Mouse (Mus musculus): ENCODE data around the gene 1110008L16Rik.
"Not testable (repeated sequence)": the region's sequence is repeated elsewhere in the genome, so short reads cannot be mapped to it uniquely, and the experiment has no call there.

The 1110008L16Rik gene

GRCm38 (mm10) chr12:55392733-55393577 is 93.6 kb downstream of the 1110008L16Rik start:
- DNase-seq (ENCODE audit: low read depth, low spot score) = no peak

DNA sequence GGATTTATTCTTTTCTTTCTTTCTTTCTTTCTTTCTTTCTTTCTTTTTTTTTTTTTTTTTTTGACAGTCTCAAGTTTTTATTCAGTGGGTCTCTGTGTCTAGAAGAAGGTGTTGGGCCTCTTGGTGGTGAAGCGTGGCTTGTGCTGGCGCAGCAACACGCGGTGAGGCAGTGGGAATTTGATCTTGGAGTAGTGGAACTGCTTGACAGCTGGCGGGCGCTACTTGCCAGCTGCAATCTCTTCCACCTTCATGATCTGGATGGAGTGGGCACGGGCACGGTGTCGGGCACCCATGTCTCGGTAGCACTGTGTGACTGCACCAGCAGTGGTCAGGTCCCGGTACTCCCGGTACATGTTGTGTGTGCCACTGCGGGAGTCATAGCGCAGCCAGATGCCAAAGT is 96.2 kb downstream of the 1110008L16Rik start:
- DNase-seq (ENCODE audit: low read depth, low spot score) = not testable (repeated sequence)

- DNase-seq (ENCODE audit: low read depth, low spot score) = no peak
Measured at GRCm38 (mm10) chr12:55396536-55396935, 97.2 kb downstream of the 1110008L16Rik start.

GRCm38 (mm10) chr12:55397544-55398239 is 98.3 kb downstream of the 1110008L16Rik start:
- no peak for DNase-seq (ENCODE audit: low read depth, low spot score)

DNA sequence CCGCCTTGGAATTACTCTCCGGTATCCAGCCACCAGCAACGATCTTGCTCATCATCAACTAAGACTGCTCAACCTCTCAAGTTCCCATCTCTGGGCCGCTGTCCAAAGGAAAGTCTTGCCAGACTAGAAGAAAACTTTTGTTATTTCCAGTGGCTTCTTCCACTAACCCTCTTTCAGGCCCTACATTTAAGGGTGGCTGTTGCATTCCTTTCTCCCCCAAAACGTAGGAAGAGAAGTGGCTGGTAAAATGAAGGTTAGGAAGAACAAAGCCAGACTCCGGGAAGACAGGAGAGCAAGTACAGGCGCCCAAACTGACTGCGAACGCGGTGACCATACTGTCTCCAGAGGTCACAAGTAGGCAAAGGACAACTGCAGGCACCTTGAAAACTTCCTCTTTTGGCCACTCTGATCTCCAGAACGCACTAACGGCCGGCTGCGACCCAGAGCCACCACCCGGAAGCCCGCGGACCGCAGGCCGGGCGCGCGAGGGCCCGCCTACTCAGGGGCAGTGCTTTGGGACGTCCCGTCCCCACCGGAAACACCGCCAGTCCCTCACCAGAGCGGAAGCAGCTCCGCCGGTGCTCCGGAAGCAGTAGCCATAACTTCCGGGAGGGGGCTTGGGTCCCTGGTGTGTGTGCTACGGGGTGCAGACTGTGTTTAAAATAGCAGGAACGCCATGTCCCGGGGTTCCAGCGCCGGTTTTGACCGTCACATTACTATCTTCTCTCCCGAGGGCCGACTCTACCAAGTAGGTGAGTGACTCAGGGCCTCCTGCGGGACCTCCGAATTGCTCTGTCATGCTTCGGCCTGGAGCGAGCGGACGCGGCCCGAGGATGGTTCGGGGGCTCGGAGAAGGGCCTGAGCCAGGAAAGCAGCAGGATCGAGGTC is 99.1 kb downstream of the 1110008L16Rik start:
- peak; percentile 88 for DNase-seq (ENCODE audit: low read depth, low spot score)

GRCm38 (mm10) chr12:55399128-55399677 is 99.8 kb downstream of the 1110008L16Rik start:
- DNase-seq (ENCODE audit: low read depth, low spot score) = no peak

DNA sequence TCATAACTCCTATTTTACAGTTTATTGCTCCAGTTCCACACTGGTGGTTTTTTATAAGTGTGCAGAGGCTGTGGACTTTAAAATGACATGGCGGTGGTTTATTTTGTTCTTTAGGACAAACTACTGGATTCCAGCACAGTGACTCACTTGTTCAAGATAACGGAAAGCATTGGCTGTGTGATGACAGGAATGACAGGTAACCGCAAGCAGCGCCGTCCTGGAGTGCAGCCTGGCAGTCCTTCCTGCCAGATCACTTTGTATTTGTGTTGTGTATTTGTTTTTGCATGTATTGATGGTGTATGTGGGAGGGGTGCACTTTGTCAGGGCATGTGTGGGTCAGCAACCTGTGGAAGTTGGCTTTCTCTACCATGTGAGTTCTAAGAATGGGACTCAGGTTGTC is 108.5 kb downstream of the 1110008L16Rik start:
- DNase-seq (ENCODE audit: low read depth, low spot score) = no peak

DNA sequence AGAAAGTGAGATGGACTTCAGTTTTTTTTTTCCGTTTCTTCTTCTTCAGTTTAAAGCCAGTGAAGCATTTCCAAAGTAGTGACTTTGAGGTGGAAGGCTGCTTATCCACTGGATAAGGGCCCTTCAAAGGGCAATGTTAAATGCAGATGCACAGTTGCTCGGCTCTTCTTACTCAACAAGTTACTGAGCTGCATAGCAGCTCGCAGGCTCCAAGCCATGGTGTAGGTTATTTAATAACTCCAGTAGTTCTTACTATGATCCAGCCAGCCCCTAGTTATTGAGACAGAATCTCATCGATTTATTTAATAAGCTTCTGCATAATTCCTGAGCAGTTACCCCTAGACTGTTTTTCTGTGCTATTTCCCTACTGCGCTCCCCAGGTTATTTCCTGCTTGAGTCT is 115.9 kb downstream of the 1110008L16Rik start:
- no peak for DNase-seq (ENCODE audit: low read depth, low spot score)

- no peak for DNase-seq (ENCODE audit: low read depth, low spot score)
Measured at GRCm38 (mm10) chr12:55415762-55416161, 116.4 kb downstream of the 1110008L16Rik start.

DNA sequence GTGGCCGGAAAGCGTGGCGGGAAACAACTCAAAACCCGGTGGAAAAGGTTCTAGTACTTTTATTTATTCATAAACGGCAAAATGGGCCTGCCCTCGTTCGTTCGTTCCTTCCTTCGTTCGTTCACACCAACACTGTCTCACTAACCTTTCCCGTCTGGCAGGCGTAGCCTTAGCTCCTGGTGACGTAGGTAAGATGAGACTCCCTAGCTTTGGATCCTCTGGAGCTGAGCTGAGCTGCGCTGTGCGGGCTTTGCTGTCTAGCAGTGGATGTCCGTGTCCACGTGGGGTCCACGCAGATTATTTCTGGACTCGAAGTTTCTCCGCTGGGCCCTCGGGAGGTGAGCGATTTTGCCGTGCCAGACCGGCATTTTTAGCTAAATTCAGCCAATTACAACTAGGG is 120.8 kb downstream of the 1110008L16Rik start:
- DNase-seq (ENCODE audit: low read depth, low spot score) = no peak

- DNase-seq (ENCODE audit: low read depth, low spot score) = no peak
Measured at GRCm38 (mm10) chr12:55422057-55422456, 122.7 kb downstream of the 1110008L16Rik start.

DNA sequence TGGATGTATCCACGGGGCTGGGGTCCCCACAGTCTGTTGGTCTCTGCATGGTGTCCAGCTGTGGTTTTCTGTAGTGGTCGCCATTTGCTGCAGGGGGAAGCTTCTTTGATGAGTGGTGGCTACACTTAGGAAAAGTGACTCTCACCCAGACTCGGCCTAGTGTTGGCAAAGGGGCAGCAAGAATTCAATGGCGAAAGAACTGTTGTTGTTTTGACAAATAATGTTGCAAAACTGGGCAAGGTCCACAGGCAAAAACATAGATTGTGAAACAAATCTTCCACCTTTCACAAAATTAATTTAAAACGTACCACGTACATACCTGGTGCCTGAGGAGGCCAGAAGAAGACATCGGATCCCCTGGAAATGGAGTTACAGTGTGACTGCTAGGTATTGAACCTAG is 126.9 kb downstream of the 1110008L16Rik start:
- DNase-seq (ENCODE audit: low read depth, low spot score) = no peak

GRCm38 (mm10) chr12:55429201-55429600 is 129.8 kb downstream of the 1110008L16Rik start:
- DNase-seq (ENCODE audit: low read depth, low spot score) = peak; percentile 28

DNA sequence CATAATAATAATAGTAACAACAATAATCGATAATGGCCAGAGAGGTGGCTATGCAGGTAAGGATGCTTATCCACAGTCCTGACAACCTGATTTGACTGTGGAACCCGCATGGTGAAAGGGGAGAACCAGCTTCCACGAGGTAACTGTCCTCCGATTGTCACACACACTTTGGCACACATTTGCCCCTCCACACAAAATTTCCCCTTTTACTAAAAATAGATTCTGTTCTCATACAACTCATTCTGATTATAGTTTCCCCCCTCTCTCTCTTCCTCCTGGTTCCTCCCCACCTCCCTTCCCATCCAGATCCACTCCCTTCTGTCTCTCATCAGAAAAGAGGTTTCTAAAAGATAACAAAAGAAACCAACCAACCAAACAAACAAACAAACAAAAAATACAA is 130.6 kb downstream of the 1110008L16Rik start:
- DNase-seq (ENCODE audit: low read depth, low spot score) = no peak

Measured in telencephalon, adult 2 months (tissue).